Mouse (Mus musculus): Measurements from ENCODE around the gene Mnd1. TPM values are rescaled to one million over a fixed set of nuclear protein-coding genes. Genes with fewer than 3 reads are reported as not detected.

Gene Mnd1
- total RNA-seq, 1 experiment = 31.9 TPM

- in situ Hi-C loops (cut with MboI; ENCODE audit: low sequenced_read_pairs in 2 of 2, unreplicated experiment in 2 of 2) = no loop called here
- H3K4me1 ChIP-seq (ENCODE audit: control insufficient read depth in 2 of 2, insufficient read depth in 2 of 2, low read length in 2 of 2, poor library complexity in 1 of 2) = no peaks in the 10 kb centered on the region; a peak in 1 of 4 replicates
- TF ChIP-seq ZNF384 (IDR thresholded peaks at IDR 0.05; ENCODE audit: low read depth, low read length) = no peak
- no peak for TF ChIP-seq MAFK (IDR thresholded peaks at IDR 0.05; ENCODE audit: insufficient read depth, low read depth, low read length)
- no peak for TF ChIP-seq CHD2 (IDR thresholded peaks at IDR 0.05; ENCODE audit: low read depth, low read length)
- TF ChIP-seq ZC3H11A (IDR thresholded peaks at IDR 0.05; ENCODE audit: borderline replicate concordance, low read depth, low read length) = no peak
- TF ChIP-seq HCFC1 (IDR thresholded peaks at IDR 0.05; ENCODE audit: borderline replicate concordance, insufficient read depth, low read length) = no peak
- H3K27ac ChIP-seq (ENCODE audit: insufficient read depth, low read depth, low read length, poor library complexity, severe bottlenecking) = no peak overlapping the region
- no peak overlapping the region for H3K9ac ChIP-seq (ENCODE audit: insufficient read depth, low read depth, low read length, poor library complexity, severe bottlenecking)
- DNase-seq (ENCODE audit: low read depth, low spot score) = no peak
- H3K9me3 ChIP-seq (ENCODE audit: control insufficient read depth, insufficient read depth, low read depth, low read length) = peaks cover 8% of the 10 kb centered on the region; the same call in 1 of the 2 replicates
- peaks cover 8% of the 10 kb centered on the region; the same call in 1 of the 2 replicates for H3K36me3 ChIP-seq (ENCODE audit: control insufficient read depth, insufficient read depth, low read length, poor library complexity, severe bottlenecking)
- no peak overlapping the region for H3K4me3 ChIP-seq (ENCODE audit: insufficient read depth in 1 of 2, low read depth in 1 of 2, low read length in 2 of 2, poor library complexity in 1 of 2, severe bottlenecking in 1 of 2)
Measured at GRCm38 (mm10) chr3:84128871-84129870, 26.4 kb downstream of the Mnd1 start.

- in situ Hi-C loops (cut with MboI; ENCODE audit: low sequenced_read_pairs in 2 of 2, unreplicated experiment in 2 of 2) = no loop called here
- Histone ChIP-seq H3K9ac (ENCODE audit: insufficient read depth, low read depth, low read length, poor library complexity, severe bottlenecking) (no peak overlapping the region), H3K4me1 (ENCODE audit: control insufficient read depth in 2 of 2, insufficient read depth in 2 of 2, low read length in 2 of 2, poor library complexity in 1 of 2) (no peaks in the 10 kb centered on the region; a peak in 1 of 4 replicates), H3K4me3 (ENCODE audit: insufficient read depth in 1 of 2, low read depth in 1 of 2, low read length in 2 of 2, poor library complexity in 1 of 2, severe bottlenecking in 1 of 2) (no peak overlapping the region), H3K27ac (ENCODE audit: insufficient read depth, low read depth, low read length, poor library complexity, severe bottlenecking) (no peak overlapping the region), H3K9me3 (ENCODE audit: control insufficient read depth, insufficient read depth, low read depth, low read length) (peaks cover 8% of the 10 kb centered on the region; the same call in 1 of the 2 replicates), H3K36me3 (ENCODE audit: control insufficient read depth, insufficient read depth, low read length, poor library complexity, severe bottlenecking) (peaks cover 6% of the 10 kb centered on the region; the same call in 1 of the 2 replicates)
- TF ChIP-seq CHD2 (IDR thresholded peaks at IDR 0.05; ENCODE audit: low read depth, low read length) (no peak), ZC3H11A (IDR thresholded peaks at IDR 0.05; ENCODE audit: borderline replicate concordance, low read depth, low read length) (no peak), ZNF384 (IDR thresholded peaks at IDR 0.05; ENCODE audit: low read depth, low read length) (no peak), MAFK (IDR thresholded peaks at IDR 0.05; ENCODE audit: insufficient read depth, low read depth, low read length) (no peak), HCFC1 (IDR thresholded peaks at IDR 0.05; ENCODE audit: borderline replicate concordance, insufficient read depth, low read length) (no peak)
- no peak for DNase-seq (ENCODE audit: low read depth, low spot score)
Measured at GRCm38 (mm10) chr3:84127431-84127830, 28.2 kb downstream of the Mnd1 start.

GRCm38 (mm10) chr3:84126721-84127120, 28.9 kb downstream of the Mnd1 start:
- Histone ChIP-seq H3K36me3 (ENCODE audit: control insufficient read depth, insufficient read depth, low read length, poor library complexity, severe bottlenecking) (peaks cover 6% of the 10 kb centered on the region; the same call in 1 of the 2 replicates), H3K4me1 (ENCODE audit: control insufficient read depth in 2 of 2, insufficient read depth in 2 of 2, low read length in 2 of 2, poor library complexity in 1 of 2) (no peaks in the 10 kb centered on the region; a peak in 1 of 4 replicates), H3K9me3 (ENCODE audit: control insufficient read depth, insufficient read depth, low read depth, low read length) (peaks cover 8% of the 10 kb centered on the region; the same call in 1 of the 2 replicates), H3K9ac (ENCODE audit: insufficient read depth, low read depth, low read length, poor library complexity, severe bottlenecking) (no peak overlapping the region), H3K4me3 (ENCODE audit: insufficient read depth in 1 of 2, low read depth in 1 of 2, low read length in 2 of 2, poor library complexity in 1 of 2, severe bottlenecking in 1 of 2) (no peak overlapping the region), H3K27ac (ENCODE audit: insufficient read depth, low read depth, low read length, poor library complexity, severe bottlenecking) (no peak overlapping the region)
- TF ChIP-seq ZC3H11A (IDR thresholded peaks at IDR 0.05; ENCODE audit: borderline replicate concordance, low read depth, low read length) (no peak), ZNF384 (IDR thresholded peaks at IDR 0.05; ENCODE audit: low read depth, low read length) (no peak), HCFC1 (IDR thresholded peaks at IDR 0.05; ENCODE audit: borderline replicate concordance, insufficient read depth, low read length) (no peak), CHD2 (IDR thresholded peaks at IDR 0.05; ENCODE audit: low read depth, low read length) (no peak), MAFK (IDR thresholded peaks at IDR 0.05; ENCODE audit: insufficient read depth, low read depth, low read length) (no peak)
- no peak for DNase-seq (ENCODE audit: low read depth, low spot score)
- in situ Hi-C loops (cut with MboI; ENCODE audit: low sequenced_read_pairs in 2 of 2, unreplicated experiment in 2 of 2) = no loop called here

- no peak for DNase-seq (ENCODE audit: low read depth, low spot score)
- no peaks in the 10 kb centered on the region; a peak in 1 of 4 replicates for H3K4me1 ChIP-seq (ENCODE audit: control insufficient read depth in 2 of 2, insufficient read depth in 2 of 2, low read length in 2 of 2, poor library complexity in 1 of 2)
- H3K36me3 ChIP-seq (ENCODE audit: control insufficient read depth, insufficient read depth, low read length, poor library complexity, severe bottlenecking) = peaks cover 6% of the 10 kb centered on the region; the same call in 1 of the 2 replicates
- H3K9me3 ChIP-seq (ENCODE audit: control insufficient read depth, insufficient read depth, low read depth, low read length) = peaks cover 8% of the 10 kb centered on the region; the same call in 1 of the 2 replicates
- no peak overlapping the region for H3K9ac ChIP-seq (ENCODE audit: insufficient read depth, low read depth, low read length, poor library complexity, severe bottlenecking)
- H3K27ac ChIP-seq (ENCODE audit: insufficient read depth, low read depth, low read length, poor library complexity, severe bottlenecking) = no peak overlapping the region
- in situ Hi-C loops (cut with MboI; ENCODE audit: low sequenced_read_pairs in 2 of 2, unreplicated experiment in 2 of 2) = no loop called here
- no peak overlapping the region for H3K4me3 ChIP-seq (ENCODE audit: insufficient read depth in 1 of 2, low read depth in 1 of 2, low read length in 2 of 2, poor library complexity in 1 of 2, severe bottlenecking in 1 of 2)
- TF ChIP-seq CHD2 (IDR thresholded peaks at IDR 0.05; ENCODE audit: low read depth, low read length) (no peak), HCFC1 (IDR thresholded peaks at IDR 0.05; ENCODE audit: borderline replicate concordance, insufficient read depth, low read length) (no peak), ZC3H11A (IDR thresholded peaks at IDR 0.05; ENCODE audit: borderline replicate concordance, low read depth, low read length) (no peak), ZNF384 (IDR thresholded peaks at IDR 0.05; ENCODE audit: low read depth, low read length) (no peak), MAFK (IDR thresholded peaks at IDR 0.05; ENCODE audit: insufficient read depth, low read depth, low read length) (no peak)
Measured at GRCm38 (mm10) chr3:84125704-84126289, 29.8 kb downstream of the Mnd1 start.

Data from ES-E14 (cell line).